Mouse (Mus musculus) embryonic facial prominence, embryonic 10.5 days (tissue): Measurements from ENCODE around the gene Gpa33. TPM values are rescaled to one million over a fixed set of nuclear protein-coding genes. Genes with fewer than 3 reads are reported as not detected.

ENCODE experiments used
- DNase-seq: peaks from one replicate; pipeline ENCODE4 v3.0.0-alpha.2; 2017; ENCODE audit warnings: low spot score
- H3K27ac ChIP-seq: fragments of 300-500 bp; sonication (generic); replicated peaks from 2 replicates; pipeline ENCODE4 v1.5.1; 2016; ENCODE audit warnings: mild to moderate bottlenecking
- H3K27me3 ChIP-seq: fragments of 300-500 bp; sonication (generic); replicated peaks from 2 replicates; pipeline ENCODE4 v1.6.1; 2016; ENCODE audit warnings: low read depth, mild to moderate bottlenecking; ENCODE audit not compliant: poor library complexity, severe bottlenecking
- H3K36me3 ChIP-seq: fragments of 300-500 bp; sonication (generic); replicated peaks from 2 replicates; pipeline ENCODE4 v1.6.1; 2016; ENCODE audit warnings: mild to moderate bottlenecking, moderate library complexity
- H3K4me1 ChIP-seq: fragments of 300-500 bp; sonication (generic); 2 replicates; pipeline ENCODE4 v1.6.1; 2016
- H3K4me3 ChIP-seq: fragments of 300-500 bp; sonication (generic); 2 replicates; pipeline ENCODE4 v1.5.1; 2016; ENCODE audit warnings: mild to moderate bottlenecking, moderate library complexity
- H3K9me3 ChIP-seq: fragments of 300-500 bp; sonication (generic); 2 replicates; pipeline ENCODE4 v1.6.1; 2016; ENCODE audit warnings: mild to moderate bottlenecking
- WGBS: fragments of 180-500 bp; shearing (Covaris S2); methylation state at CpG from one replicate; pipeline ENCODE4 v1.1.7; 2016; 5-methylcytosine and 5-hydroxymethylcytosine counted together
- polyA plus RNA-seq: library from polyadenylated mRNA; unstranded; fragments of >200 nt; fragmentation: Nextera tagmentation; extraction: Ambion mirVana; gene quantifications from 2 replicates; pipeline ENCODE4 v1.2.1, GENCODE M21; 2016

Gpa33 gene
- polyA plus RNA-seq, 1 experiment from 2014 or later, result 0.15 TPM

DNA sequence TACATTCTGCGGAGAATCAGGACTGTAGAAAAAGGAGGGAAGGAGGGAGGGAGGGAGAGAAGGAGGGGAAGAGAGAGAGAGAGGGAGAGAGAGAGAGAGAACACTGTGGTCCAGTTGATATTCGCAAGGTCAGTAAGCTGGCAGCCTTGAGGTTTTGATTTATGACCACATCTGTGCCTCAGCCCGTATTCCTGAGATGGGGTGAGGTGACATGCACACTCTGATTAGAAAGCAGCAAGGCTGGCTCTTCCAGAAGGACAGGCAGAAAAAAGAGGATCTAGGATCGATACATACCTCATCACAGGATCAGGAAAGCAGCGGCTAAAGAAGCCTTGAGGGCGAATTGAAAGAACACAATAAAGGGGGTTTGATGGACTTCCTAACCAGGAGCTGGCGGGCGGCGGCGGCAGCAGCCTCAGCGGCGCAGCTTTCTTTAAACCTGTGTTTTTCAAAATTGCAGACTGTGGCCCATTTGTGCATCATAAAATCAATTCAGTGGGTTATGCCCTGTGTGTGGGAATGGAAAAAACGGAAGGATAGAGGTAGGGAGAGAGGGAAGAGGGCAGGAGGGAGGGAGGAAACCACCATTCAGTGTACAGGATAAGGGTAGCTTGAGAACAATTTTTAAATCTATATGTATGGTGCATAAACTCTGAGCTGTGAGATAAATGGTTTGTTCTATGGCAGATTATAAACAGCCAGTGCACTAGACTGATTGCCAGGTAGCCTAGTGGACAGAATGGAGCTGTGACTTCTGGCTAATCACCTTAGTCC lies 12.0 kb upstream of the Gpa33 start:
- H3K27ac ChIP-seq, result no peak overlapping the region
- H3K36me3 ChIP-seq, result no peaks in the 10 kb centered on the region
- H3K9me3 ChIP-seq, result 0 out of 2 replicates have a peak, but pooled peaks cover 4% of the 10 kb centered on the region
- H3K4me3 ChIP-seq, result no peak overlapping the region
- H3K27me3 ChIP-seq, result no peaks in the 10 kb centered on the region
- peaks cover 5% of the 10 kb centered on the region; the same call in 1 of the 2 replicates for H3K4me1 ChIP-seq
- WGBS, result 56% methylated on average over 13 of the region's 13 CpGs
- DNase-seq, result no peak

DNA sequence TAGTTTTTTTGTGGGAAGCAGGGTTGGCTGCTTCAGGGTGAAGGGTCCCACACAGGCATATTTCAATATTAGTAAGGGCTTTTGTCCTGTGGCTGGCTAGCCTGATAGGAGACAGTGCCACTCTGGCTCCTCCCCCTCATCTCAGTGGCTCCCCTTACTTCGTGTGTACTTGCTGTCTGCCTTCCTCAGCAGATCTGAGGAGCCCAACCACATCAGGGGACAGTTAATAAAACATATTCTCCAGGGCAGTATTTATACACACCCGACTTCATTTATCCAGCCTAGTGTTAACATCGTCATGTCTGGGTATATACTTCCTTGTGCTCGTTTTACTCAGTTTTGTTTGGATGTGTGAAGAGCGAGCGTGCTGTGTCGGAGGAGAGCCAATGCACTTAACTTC lies 7.9 kb upstream of the Gpa33 start:
- Histone ChIP-seq H3K4me1 (peaks cover 11% of the 10 kb centered on the region), H3K9me3 (no peaks in the 10 kb centered on the region), H3K27me3 (no peaks in the 10 kb centered on the region), H3K4me3 (no peak overlapping the region), H3K27ac (no peak overlapping the region), H3K36me3 (no peaks in the 10 kb centered on the region)
- DNase-seq, result no peak
- WGBS, result 84% methylated on average over 7 of the region's 7 CpGs

DNA sequence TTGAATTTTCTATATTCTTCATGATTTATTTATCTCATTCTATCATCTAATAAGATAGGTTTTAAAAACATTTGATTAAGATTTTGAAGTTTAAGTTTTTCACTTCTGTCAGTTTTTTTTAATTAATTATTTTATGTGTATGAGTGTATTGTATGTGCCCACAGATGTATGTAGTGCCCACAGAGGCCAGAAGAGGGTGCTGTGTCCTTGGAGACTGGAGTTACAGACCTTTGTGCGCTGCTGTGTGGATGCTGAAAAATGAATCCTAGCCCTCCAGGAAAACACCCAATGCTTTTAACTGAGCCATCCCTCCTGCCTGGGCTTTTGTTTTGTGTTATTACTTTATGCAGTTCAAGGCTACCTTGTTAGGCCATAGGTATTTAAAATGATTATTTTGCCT lies 7.0 kb upstream of the Gpa33 start:
- no peaks in the 10 kb centered on the region for H3K9me3 ChIP-seq
- H3K27me3 ChIP-seq, result no peaks in the 10 kb centered on the region
- peaks cover 17% of the 10 kb centered on the region for H3K4me1 ChIP-seq
- 96% methylated on average over 1 of the region's 1 CpGs for WGBS
- no peak overlapping the region for H3K4me3 ChIP-seq
- DNase-seq, result no peak
- no peak overlapping the region for H3K27ac ChIP-seq
- H3K36me3 ChIP-seq, result no peaks in the 10 kb centered on the region

DNA sequence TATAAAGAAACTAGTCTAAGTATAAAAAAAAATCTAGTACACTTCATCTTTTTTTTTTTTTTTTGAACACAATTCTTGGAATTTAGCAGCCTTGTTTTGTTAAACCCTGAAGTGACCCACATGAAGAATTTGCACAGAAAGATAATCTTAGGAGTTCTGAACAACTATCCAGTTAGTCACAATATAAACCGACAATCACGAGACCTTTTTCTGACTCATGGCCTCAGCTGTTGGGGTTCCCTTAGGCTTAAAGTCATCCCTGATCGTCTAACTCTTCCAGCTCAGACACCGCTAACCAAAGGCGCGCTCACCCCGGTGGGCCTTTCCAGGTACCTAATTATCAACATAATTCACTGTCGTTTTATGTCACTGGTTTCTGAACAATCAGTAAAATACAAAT lies 6.3 kb upstream of the Gpa33 start:
- Histone ChIP-seq H3K4me3 (no peak overlapping the region), H3K9me3 (no peaks in the 10 kb centered on the region), H3K36me3 (no peaks in the 10 kb centered on the region), H3K27me3 (no peaks in the 10 kb centered on the region), H3K27ac (no peak overlapping the region), H3K4me1 (peaks cover 19% of the 10 kb centered on the region)
- DNase-seq, result no peak
- WGBS, result 93% methylated on average over 8 of the region's 8 CpGs

DNA sequence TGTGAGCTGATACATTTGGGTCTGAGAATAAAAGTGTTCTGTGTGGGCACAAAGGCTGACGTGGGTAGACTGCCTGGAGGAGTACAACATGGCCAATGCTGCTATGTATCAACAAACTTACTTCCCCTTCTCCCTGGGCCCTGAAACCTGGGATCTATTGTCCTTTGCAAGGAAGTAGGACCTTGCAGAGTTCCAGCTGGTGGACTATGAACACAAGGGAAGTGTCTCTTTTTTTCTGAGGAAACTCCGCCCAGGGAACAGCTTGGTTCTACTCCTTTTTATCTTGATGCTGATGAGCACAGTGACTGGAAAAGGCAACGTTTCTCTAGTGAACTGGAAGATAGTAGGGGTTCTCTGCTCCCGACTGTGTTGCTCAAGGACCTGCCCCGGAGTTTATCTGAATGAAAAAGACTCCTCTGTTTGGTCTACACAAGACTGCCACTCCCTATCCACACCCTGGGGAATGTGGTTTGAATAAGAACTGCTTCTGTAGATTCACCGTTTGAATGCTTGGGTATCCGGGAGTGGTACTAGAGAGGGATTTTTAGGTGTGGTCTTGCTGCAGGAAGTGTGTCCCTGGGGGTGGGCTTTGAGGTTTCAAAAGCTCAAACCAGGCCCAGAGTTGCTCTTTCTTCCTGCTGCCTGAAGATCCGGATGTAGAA lies 5.0 kb upstream of the Gpa33 start:
- Histone ChIP-seq H3K9me3 (no peaks in the 10 kb centered on the region), H3K4me3 (no peak overlapping the region), H3K4me1 (peaks cover 19% of the 10 kb centered on the region), H3K36me3 (no peaks in the 10 kb centered on the region), H3K27me3 (no peaks in the 10 kb centered on the region), H3K27ac (no peak overlapping the region)
- no peak for DNase-seq
- WGBS, result 65% methylated on average over 8 of the region's 8 CpGs

DNA sequence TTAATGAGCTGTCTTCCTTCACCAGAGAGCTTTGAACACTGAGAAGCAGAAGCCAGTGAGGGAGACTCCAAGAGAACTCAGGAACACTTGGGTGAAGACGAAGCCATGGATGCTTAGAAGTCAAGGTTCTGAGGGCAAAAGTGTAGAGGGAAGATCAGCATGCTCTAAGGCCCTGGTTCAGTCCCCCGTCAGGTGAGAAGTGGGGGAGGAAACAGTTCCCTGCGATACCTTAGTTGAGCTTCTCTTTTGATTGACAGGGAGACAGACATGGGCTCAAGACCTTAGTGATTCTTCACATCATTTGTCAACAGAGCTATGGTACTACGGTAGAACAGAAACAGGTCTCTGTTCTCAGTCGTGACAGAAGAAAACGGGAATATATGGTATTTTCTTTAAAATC lies 3.7 kb upstream of the Gpa33 start:
- no peaks in the 10 kb centered on the region for H3K36me3 ChIP-seq
- no peak for DNase-seq
- H3K27ac ChIP-seq, result 0 out of 2 replicates have a peak overlapping the region, but pooled peaks have one; percentile 22
- H3K27me3 ChIP-seq, result no peaks in the 10 kb centered on the region
- WGBS, result 89% methylated on average over 6 of the region's 6 CpGs
- H3K4me3 ChIP-seq, result no peak overlapping the region
- H3K9me3 ChIP-seq, result no peaks in the 10 kb centered on the region
- H3K4me1 ChIP-seq, result peaks cover 28% of the 10 kb centered on the region

DNA sequence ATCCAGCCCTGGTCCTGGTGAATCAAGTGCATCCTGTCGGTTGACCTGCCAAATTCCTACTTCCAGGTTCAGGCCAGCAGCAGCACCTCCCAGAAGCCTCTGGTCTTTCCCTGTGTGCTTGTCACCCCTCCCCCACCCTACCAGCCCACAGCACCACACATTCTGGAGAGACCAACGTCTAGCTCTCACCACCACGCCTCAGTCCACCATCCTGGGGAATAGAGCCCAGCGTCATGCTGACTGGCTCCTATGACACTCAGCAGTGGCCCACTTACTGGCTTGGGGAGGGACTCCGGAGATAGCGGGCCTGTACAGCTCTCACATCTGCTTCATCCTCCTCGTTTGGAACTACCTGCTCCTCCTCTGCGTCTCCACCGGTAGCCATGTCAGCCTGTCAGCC lies 3.2 kb upstream of the Gpa33 start:
- Histone ChIP-seq H3K27me3 (no peaks in the 10 kb centered on the region), H3K9me3 (no peaks in the 10 kb centered on the region), H3K4me3 (no peak overlapping the region), H3K4me1 (peaks cover 33% of the 10 kb centered on the region), H3K36me3 (no peaks in the 10 kb centered on the region), H3K27ac (peak overlapping the region; percentile 22)
- DNase-seq, result peak; percentile 25
- WGBS, result 59% methylated on average over 9 of the region's 9 CpGs

DNA sequence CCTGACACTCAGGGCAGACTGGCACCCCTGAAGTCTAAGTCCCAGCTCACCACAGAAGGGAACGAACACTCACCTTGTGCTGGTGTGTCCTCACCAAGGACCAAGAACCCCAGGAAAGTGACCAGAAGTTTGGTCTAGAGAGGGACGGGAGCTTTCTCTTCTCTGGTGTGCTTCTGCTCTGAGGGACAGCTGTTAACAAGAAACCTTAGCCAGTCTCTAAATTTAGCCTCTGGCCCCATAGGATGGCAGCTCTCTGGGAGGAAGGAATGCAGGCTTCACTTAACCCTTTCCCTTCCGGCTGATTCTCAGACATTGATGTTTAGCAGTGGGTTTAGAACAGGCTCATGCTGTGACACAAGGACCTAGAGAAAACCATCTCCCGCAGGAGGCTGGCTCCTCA lies 2.3 kb upstream of the Gpa33 start, which contains the start of gene Dusp27:
Dusp27 (minus strand) TSS at position 204 of the 400 bp plus-strand sequence.
- DNase-seq, result peak; percentile 48
- WGBS, result 35% methylated on average over 4 of the region's 4 CpGs

DNA sequence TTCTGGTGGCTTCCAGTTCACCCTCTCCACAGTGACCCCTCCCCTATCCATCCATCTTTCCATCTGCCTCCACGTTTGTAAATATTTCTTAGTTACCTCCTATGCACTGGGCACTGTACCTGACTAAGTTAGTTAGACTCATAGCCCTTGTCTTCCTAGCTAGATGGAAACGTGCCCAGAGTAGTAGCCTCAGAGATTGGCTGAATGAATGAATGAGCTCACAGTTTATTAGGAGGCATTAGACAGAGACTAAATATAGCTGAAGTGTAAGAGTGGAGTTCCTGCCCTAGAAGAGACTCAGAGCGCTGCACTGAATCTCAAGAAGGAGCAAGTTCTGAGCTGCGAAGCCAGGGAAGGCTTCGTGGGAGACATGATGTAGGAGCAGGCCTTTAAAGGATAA lies 1.5 kb upstream of the Gpa33 start:
- H3K36me3 ChIP-seq, result no peaks in the 10 kb centered on the region
- DNase-seq, result no peak
- WGBS, result 93% methylated on average over 5 of the region's 5 CpGs
- no peaks in the 10 kb centered on the region for H3K9me3 ChIP-seq
- no peaks in the 10 kb centered on the region for H3K27me3 ChIP-seq
- peaks cover 46% of the 10 kb centered on the region for H3K4me1 ChIP-seq
- H3K4me3 ChIP-seq, result no peak overlapping the region
- H3K27ac ChIP-seq, result 0 out of 2 replicates have a peak overlapping the region, but pooled peaks have one; percentile 7

More for the DNA sequence above, 2.3 kb upstream of the Gpa33 start, which contains the start of gene Dusp27:
- Histone ChIP-seq H3K4me1 (peaks cover 43% of the 10 kb centered on the region), H3K27me3 (no peaks in the 10 kb centered on the region), H3K27ac (peak within 1 kb of the TSS; percentile 70), H3K4me3 (0 out of 2 replicates have a peak within 1 kb of the TSS, but pooled peaks have one; percentile 18), H3K36me3 (no peaks in the 10 kb centered on the region), H3K9me3 (no peaks in the 10 kb centered on the region)

DNA sequence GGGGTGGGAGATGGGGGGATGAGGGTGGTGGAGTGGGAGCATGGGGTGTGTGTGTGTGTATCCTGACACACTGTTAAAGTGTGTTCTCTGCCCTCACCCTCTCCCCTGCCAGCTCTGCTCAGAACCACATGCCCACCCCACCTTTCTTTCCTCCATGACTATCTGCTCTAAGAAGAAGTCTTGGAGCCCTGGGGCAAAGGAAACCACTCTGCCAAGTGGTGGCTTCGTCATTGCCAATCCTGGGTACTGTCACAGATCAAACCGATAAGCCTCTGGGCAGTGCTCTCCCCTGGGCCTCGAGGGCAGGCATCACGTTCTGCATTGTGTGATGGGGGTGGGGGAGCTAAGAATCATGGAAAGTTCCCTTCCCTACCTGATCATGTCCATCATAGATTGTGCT lies 2.3 kb downstream of the Gpa33 start:
- DNase-seq, result no peak
- 45% methylated on average over 4 of the region's 4 CpGs for WGBS
- H3K27ac ChIP-seq, result peak overlapping the region; percentile 65

DNA sequence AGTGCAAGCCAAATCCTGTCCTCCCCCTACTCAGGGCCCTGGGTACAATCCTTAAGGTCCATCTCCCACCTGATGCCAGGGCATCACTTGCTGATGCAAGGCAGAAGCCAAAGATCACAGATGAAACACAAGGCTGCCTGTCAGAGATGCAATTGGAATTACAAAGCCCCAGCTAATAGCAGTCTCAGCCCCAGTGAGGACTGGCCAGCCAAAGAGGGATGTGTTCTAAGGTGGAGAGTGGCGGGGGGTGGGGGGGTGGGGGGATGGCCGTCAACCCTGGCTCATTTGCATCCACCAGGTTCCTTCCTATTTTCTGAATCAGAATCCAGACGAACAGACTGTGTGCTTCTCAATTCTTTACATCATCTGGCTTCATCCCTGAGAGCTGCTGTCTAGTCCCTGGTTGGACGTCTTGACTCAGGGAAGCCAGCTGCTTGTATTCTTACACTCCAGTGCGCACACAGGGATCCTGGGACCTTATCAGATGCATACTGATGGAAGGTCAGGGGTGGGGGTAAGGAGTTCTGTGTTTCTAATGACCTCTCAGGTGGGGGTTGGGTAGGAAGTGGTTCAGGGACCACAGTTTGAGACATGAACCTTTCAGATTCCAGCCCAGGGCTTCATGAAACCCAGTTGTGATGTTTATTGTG lies 5.2 kb downstream of the Gpa33 start:
- H3K9me3 ChIP-seq, result no peaks in the 10 kb centered on the region
- no peak for DNase-seq
- peaks cover 46% of the 10 kb centered on the region for H3K4me1 ChIP-seq
- H3K27me3 ChIP-seq, result no peaks in the 10 kb centered on the region
- 44% methylated on average over 5 of the region's 5 CpGs for WGBS
- H3K27ac ChIP-seq, result no peak overlapping the region; the same call in 1 of the 2 replicates
- H3K36me3 ChIP-seq, result no peaks in the 10 kb centered on the region
- H3K4me3 ChIP-seq, result no peak overlapping the region

More for the DNA sequence above, 2.3 kb downstream of the Gpa33 start:
- H3K4me1 ChIP-seq, result peaks cover 48% of the 10 kb centered on the region
- H3K36me3 ChIP-seq, result no peaks in the 10 kb centered on the region
- H3K4me3 ChIP-seq, result no peak overlapping the region
- H3K27me3 ChIP-seq, result no peaks in the 10 kb centered on the region
- H3K9me3 ChIP-seq, result no peaks in the 10 kb centered on the region

DNA sequence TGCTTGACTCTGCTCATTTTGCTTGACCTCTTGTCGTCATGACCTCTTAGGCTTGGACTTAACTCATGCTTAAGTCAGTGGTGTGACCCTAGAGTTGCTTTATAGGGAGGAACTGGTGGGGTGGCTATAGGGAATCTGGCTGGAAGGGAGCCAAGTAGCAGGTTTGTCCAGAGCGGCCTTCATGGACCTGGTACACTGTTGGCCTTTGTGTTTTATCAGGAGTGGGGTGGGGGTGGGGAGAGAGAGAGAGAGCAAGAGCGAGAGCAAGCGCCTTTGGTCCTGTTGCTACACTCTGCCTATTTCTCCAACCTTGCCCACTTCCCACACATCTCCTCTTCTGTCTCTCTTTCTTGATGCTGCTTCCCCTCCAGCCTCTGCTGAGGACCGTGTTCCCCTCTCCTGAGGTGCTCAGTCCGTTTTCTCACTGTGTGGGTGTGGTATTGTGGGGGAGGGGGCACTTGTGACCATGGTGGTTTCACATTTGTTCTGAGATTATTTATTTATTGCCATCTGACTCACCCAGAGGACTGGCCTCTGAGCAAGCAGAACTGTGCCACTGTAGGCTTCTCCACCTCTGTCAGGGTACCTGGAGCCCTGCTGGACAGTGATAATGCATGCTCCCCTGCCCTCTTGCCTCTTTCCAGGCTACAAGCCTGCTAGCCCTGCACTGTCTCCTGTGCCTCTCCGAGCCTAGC lies 7.4 kb downstream of the Gpa33 start:
- WGBS, result 79% methylated on average over 7 of the region's 7 CpGs
- H3K27me3 ChIP-seq, result no peaks in the 10 kb centered on the region
- H3K27ac ChIP-seq, result peak overlapping the region; percentile 36; the same call in 1 of the 2 replicates
- no peak overlapping the region for H3K4me3 ChIP-seq
- peaks cover 27% of the 10 kb centered on the region for H3K4me1 ChIP-seq
- no peaks in the 10 kb centered on the region for H3K36me3 ChIP-seq
- DNase-seq, result no peak
- no peaks in the 10 kb centered on the region for H3K9me3 ChIP-seq
